Mouse (Mus musculus) liver, embryonic 14.5 days (tissue): ENCODE measurements around the gene Lrch3. TPM values are rescaled to one million over a fixed set of nuclear protein-coding genes. Genes with fewer than 3 reads are reported as not detected.
"Not testable (repeated sequence)": the region's sequence is repeated elsewhere in the genome, so short reads cannot be mapped to it uniquely, and the experiment has no call there.

Experiments
- ATAC-seq: fragments of 200-750 bp; cut with Nextera tagmentation; 2 replicates; pipeline ENCODE4 v1.8.0; 2017; ENCODE audit warnings: moderate number of reproducible peaks, mild to moderate bottlenecking, moderate library complexity; ENCODE audit not compliant: insufficient read depth
- DNase-seq, 3 experiments: peaks; one replicate each; pipeline ENCODE4 v3.0.0-alpha.2; 2012 to 2013; ENCODE audit warnings: low read depth in 3 of 3, low spot score in 3 of 3
- H3K27ac ChIP-seq: fragments of 300-500 bp; sonication (generic); 2 replicates; pipeline ENCODE4 v1.5.1; 2014; ENCODE audit warnings: moderate library complexity, mild to moderate bottlenecking, control low read depth, inconsistent platforms
- H3K27me3 ChIP-seq: fragments of 300-500 bp; sonication (generic); 2 replicates; pipeline ENCODE4 v1.6.1; 2014; ENCODE audit warnings: mild to moderate bottlenecking, low read length, moderate library complexity; ENCODE audit not compliant: control insufficient read depth, insufficient read depth
- H3K36me3 ChIP-seq: fragments of 300-500 bp; sonication (generic); replicated peaks from 2 replicates; pipeline ENCODE4 v1.6.1; 2014; ENCODE audit warnings: low read depth; ENCODE audit not compliant: control insufficient read depth, insufficient read depth
- H3K4me1 ChIP-seq, 2 experiments: fragments of 200-500 bp in 1 of 2; fragments of 300-500 bp in 1 of 2; sonication (generic) in 1 of 2; replicated peaks; 2 replicates each; pipeline ENCODE4 v1.6.1; 2012 to 2014; ENCODE audit warnings: antibody characterized with exemption in 1 of 2, inconsistent platforms in 1 of 2, low read length in 1 of 2; ENCODE audit not compliant: control insufficient read depth in 2 of 2, insufficient read depth in 2 of 2
- H3K4me2 ChIP-seq: fragments of 300-500 bp; sonication (generic); 2 replicates; pipeline ENCODE4 v1.6.1; 2014; ENCODE audit warnings: low read depth, mild to moderate bottlenecking, control low read depth, moderate library complexity
- H3K4me3 ChIP-seq, 2 experiments: fragments of 200-500 bp in 1 of 2; fragments of 300-500 bp in 1 of 2; sonication (generic) in 1 of 2; 2 replicates each; pipeline ENCODE4 v1.5.1; 2012 to 2014; ENCODE audit warnings: low read depth in 2 of 2, low read length in 2 of 2, mild to moderate bottlenecking in 2 of 2, control low read depth in 1 of 2, inconsistent platforms in 1 of 2, moderate library complexity in 1 of 2; ENCODE audit not compliant: insufficient read depth in 1 of 2
- H3K9ac ChIP-seq: fragments of 300-500 bp; sonication (generic); replicated peaks from 2 replicates; pipeline ENCODE4 v1.6.1; 2014; ENCODE audit warnings: mild to moderate bottlenecking, control low read depth, moderate library complexity
- H3K9me3 ChIP-seq: fragments of 300-500 bp; sonication (generic); 2 replicates; pipeline ENCODE4 v1.6.1; 2016; ENCODE audit warnings: low read length, mixed read lengths; ENCODE audit not compliant: control insufficient read depth
- CTCF ChIP-seq: IDR thresholded peaks from 2 replicates; pipeline ENCODE4 v1.5.1; 2016; ENCODE audit warnings: antibody characterized with exemption, low read depth, control low read depth
- EP300 ChIP-seq: IDR thresholded peaks from 2 replicates; pipeline ENCODE4 v1.6.1; 2016; ENCODE audit warnings: antibody characterized with exemption, low read depth
- WGBS: fragments of 180-500 bp; shearing (Covaris S2); extraction: QIAGEN DNeasy Blood & Tissue Kit; methylation state at CpG from one replicate; pipeline ENCODE4 v1.1.7; 2014; ENCODE audit not compliant: insufficient replicate concordance; 5-methylcytosine and 5-hydroxymethylcytosine counted together
- polyA plus RNA-seq, 2 experiments: library from polyadenylated mRNA; depleted of rRNA in 1 of 2; stranded (reverse) in 1 of 2; unstranded in 1 of 2; fragments of >200 nt; fragmentation: Nextera tagmentation in 1 of 2; extraction: Ambion mirVana in 1 of 2; gene quantifications; 2 replicates each; pipeline versions ENCODE4 v1.2.1 to v1.2.3; 2012 to 2014

Gene Lrch3
- polyA plus RNA-seq, 2 experiments = 3.9 to 6.3 TPM

DNA sequence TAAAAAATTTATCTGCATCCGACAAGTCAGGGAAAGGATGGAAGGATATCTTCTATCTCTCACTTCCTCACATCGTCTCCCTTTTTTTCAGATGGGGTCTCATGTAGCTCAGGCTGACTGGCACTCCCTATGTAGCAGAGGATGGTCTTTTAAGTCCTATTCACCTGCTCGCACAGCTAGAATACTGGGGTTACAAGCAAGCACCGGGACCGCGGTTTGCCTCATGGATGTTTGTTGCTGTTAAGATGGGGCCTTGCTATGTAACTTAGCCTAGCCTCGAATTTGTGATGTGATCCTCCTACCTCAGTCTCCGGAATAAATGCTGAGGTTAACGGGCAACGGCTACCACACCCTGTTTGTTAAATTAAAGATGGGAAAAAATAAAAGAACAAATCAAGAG, 141.8 kb downstream of the Lrch3 start:
- H3K4me2 ChIP-seq = peak overlapping the region; percentile 88
- H3K4me1 ChIP-seq = peaks cover 5 to 16% of the 10 kb centered on the region in 2 experiments
- peaks cover 29% of the 10 kb centered on the region for H3K36me3 ChIP-seq
- DNase-seq (no peak), ATAC-seq (no peak)
- no peaks in the 10 kb centered on the region for H3K9me3 ChIP-seq
- H3K27ac ChIP-seq = no peak overlapping the region
- H3K9ac ChIP-seq = peak overlapping the region; percentile 96
- TF ChIP-seq EP300 (no peak), CTCF (no peak)
- H3K4me3 ChIP-seq = peak overlapping the region; percentile 82 to 94
- H3K27me3 ChIP-seq = no peaks in the 10 kb centered on the region
- WGBS = 16% methylated on average over 10 of the region's 10 CpGs

DNA sequence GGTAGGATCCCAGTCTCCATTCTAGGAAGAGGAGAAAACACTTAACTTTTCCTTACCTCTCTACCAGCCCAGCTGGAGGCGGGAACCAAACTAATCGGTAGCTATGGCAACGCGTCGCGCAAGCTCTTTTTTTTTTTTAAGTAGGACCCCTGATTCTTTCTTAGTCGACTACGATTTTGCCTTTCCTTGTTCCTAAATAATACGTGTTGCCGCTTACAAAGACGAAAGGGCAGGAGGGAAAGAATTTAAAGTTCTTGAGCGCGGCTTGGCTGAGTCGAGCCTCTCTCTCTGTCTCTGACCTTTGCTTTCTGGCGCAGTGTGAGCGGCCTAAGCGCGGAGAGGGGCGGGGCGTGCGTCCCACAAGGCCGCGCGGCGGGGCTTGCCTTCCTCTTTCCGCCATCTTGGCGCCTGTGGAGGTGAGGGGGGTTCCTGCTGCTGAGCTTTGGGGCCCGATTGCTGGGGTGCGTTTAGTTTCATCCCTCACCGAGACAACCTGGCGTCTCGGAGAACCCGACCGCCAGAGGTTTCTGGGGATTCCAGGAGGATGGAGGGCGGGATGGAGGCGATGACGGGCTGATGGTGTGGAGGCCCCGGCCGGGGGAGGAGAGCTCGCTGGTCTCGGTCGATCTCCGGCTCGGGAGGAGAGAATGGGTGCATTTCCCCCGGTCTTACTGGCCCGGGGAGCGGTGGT, 142.3 kb downstream of the Lrch3 start, which contains the start of the genes Iqcg and Rpl35a:
Gene Iqcg, minus strand, starts transcription at position 124 of the 691 bp plus-strand sequence.
Gene Rpl35a, plus strand, starts transcription at position 359 of the 691 bp plus-strand sequence.
- Histone ChIP-seq H3K4me2 (peak within 1 kb of the TSS; percentile 88), H3K4me3 (peak within 1 kb of the TSS; percentile 82 to 94), H3K4me1 (peaks cover 5 to 16% of the 10 kb centered on the region in 2 experiments), H3K9ac (peak within 1 kb of the TSS; percentile 96), H3K9me3 (no peaks in the 10 kb centered on the region), H3K27ac (peak within 1 kb of the TSS; percentile 73), H3K36me3 (peaks cover 30% of the 10 kb centered on the region), H3K27me3 (no peaks in the 10 kb centered on the region)
- TF ChIP-seq EP300 = peak; percentile 43
- no peak for TF ChIP-seq CTCF
- DNase-seq = peak; percentile 74 to 82 (median 75)
- peak; percentile 88 for ATAC-seq
- under 1% methylated on average over 47 of the region's 47 CpGs for WGBS

DNA sequence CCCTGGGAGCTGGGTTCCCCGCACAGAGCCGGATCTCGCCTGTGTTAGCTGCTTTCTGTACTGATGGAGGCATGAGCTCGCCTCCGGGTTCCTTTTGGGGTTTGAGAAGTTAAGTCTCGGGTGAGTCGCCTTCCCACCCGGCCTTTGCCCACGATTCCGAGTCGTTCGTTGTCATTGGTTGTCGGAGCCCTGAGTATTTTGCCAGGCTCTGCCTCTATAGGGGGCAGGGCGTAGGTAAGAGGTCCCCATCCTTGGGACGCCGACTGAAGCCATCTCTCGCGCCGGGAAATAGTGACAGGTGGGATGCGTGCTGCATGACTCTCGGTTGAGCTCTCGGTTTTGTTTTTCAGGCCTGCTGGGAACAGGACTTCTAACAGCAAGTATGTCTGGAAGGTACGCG, 142.9 kb downstream of the Lrch3 start:
- H3K9ac ChIP-seq = peak overlapping the region; percentile 96
- peak overlapping the region; percentile 73 for H3K27ac ChIP-seq
- ATAC-seq = peak; percentile 42; the same call in 1 of the 2 replicates
- under 1% methylated on average over 24 of the region's 24 CpGs for whole genome bisulfite sequencing
- no peaks in the 10 kb centered on the region for H3K27me3 ChIP-seq
- TF ChIP-seq EP300 = no peak; the same call in 1 of the 2 replicates
- TF ChIP-seq CTCF = no peak
- H3K9me3 ChIP-seq = no peaks in the 10 kb centered on the region
- H3K4me3 ChIP-seq = peak overlapping the region; percentile 82 to 94
- H3K4me2 ChIP-seq = peak overlapping the region; percentile 88
- no peak for DNase-seq
- H3K4me1 ChIP-seq = peaks cover 5 to 16% of the 10 kb centered on the region in 2 experiments
- H3K36me3 ChIP-seq = peaks cover 30% of the 10 kb centered on the region

DNA sequence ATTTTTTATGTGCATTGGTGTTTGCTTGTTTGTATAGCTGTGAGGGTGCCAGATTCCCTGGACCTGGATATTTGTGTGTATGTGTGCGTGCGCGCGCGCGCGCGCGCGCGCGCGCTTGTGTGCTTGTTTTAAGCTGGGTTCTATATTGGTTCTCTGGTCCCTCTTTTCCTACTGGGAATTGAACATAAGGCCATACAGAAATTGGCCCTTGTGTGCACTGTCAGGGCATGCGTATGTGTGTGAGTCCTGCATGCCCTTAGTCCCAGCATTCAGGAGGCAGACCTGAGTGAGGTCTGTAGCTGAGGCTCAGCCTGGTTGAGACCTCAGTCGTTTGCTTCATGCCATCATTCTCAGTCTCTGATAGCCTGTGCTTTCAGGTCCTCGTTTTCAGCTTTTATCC, 144.1 kb downstream of the Lrch3 start:
- Histone ChIP-seq H3K9me3 (no peaks in the 10 kb centered on the region), H3K4me3 (peak overlapping the region; percentile 82 to 94), H3K9ac (peak overlapping the region; percentile 45), H3K4me1 (peaks cover 6 to 18% of the 10 kb centered on the region in 2 experiments), H3K27me3 (no peaks in the 10 kb centered on the region), H3K4me2 (peak overlapping the region; percentile 88), H3K27ac (no peak overlapping the region), H3K36me3 (peaks cover 30% of the 10 kb centered on the region)
- TF ChIP-seq EP300 (no peak), CTCF (no peak)
- ATAC-seq (no peak), DNase-seq (no peak)
- WGBS = 82% methylated on average over 16 of the region's 16 CpGs

DNA sequence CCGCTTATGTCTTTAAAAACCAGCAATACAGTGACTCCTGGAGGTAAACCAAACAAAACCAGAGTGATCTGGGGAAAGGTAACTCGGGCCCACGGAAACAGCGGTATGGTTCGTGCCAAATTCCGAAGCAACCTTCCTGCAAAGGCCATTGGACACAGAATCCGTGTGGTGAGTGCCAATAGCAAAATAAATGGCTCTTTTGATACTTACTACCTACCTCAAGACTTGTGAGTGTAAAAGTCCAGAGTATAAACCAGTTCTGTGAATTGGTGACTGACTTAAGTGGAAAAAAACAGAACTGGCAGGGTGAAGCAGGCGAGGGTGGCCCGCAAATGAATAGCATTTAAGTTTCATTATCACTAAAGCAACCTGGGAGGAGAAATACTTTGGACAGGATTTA, 144.8 kb downstream of the Lrch3 start:
- ATAC-seq, DNase-seq, H3K4me3 ChIP-seq, H3K9ac ChIP-seq, H3K9me3 ChIP-seq, H3K27ac ChIP-seq, H3K27me3 ChIP-seq: not testable (repeated sequence)
- WGBS = 79% methylated on average over 9 of the region's 9 CpGs
- peaks cover 13 to 24% of the 10 kb centered on the region in 2 experiments for H3K4me1 ChIP-seq
- peak overlapping the region; percentile 88 for H3K4me2 ChIP-seq
- H3K36me3 ChIP-seq = peaks cover 30% of the 10 kb centered on the region
